Mouse (Mus musculus): ENCODE measurements at regions not wholly inside any gene's neighbourhood (a gene's known extent, or its start where the extent isn't known, plus 50 kb on each side); places are given as distances from the start of the nearest gene placed in this dataset.
A peak's percentile ranks its signal among the peaks of the same experiment; 100 is the strongest.

DNA sequence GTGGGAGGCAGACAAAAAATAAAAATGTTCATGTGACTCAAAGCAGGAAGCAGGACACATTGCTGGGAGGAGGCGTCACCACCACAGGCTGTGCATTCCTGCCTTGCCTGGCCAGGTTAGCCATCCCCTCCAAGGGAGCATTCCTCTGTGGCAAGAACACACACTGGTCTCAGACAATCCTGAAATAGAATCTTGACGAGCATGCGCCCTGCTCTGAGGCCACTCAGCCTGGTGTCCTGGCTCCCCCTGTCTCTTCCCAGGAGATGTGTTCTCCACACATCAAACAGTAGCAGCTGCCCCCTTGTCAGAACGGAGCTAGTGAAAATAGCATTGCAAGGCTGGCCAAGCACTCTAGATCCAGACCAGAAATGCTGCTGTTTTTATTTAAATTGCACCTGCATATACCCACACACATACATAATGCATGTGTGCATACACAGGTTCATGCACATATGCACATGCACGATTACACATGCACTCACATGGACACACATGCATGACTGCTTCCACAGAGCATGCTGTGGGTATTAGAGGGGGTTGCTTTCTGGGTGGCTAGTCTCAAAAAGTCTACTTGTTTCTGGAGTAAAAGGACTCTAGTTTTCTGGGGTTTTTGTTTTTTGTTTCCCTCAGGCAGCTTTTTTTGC lies 105.8 kb downstream of the Tomm20 start:
- H3K36me3 ChIP-seq: no peaks in the 10 kb centered on the region
- H3K9me3 ChIP-seq: no peaks in the 10 kb centered on the region
- H3K27me3 ChIP-seq (replicated peaks): no peaks in the 10 kb centered on the region
- H3K9ac ChIP-seq: peak overlapping the region; percentile 48
- peak; percentile 57; the same call in 1 of the 2 replicates for ATAC-seq (ENCODE audit: extremely low read depth, insufficient number of reproducible peaks, low FRiP score, low TSS enrichment)
- peak overlapping the region; percentile 95 for H3K27ac ChIP-seq (replicated peaks)
- peaks cover 61% of the 10 kb centered on the region for H3K4me1 ChIP-seq
- 17% methylated on average over 5 of the region's 5 CpGs for WGBS
- 0 out of 2 replicates have a peak overlapping the region, but pooled peaks have one; percentile 8 for H3K4me3 ChIP-seq
- H3K4me2 ChIP-seq: peak overlapping the region; percentile 57

DNA sequence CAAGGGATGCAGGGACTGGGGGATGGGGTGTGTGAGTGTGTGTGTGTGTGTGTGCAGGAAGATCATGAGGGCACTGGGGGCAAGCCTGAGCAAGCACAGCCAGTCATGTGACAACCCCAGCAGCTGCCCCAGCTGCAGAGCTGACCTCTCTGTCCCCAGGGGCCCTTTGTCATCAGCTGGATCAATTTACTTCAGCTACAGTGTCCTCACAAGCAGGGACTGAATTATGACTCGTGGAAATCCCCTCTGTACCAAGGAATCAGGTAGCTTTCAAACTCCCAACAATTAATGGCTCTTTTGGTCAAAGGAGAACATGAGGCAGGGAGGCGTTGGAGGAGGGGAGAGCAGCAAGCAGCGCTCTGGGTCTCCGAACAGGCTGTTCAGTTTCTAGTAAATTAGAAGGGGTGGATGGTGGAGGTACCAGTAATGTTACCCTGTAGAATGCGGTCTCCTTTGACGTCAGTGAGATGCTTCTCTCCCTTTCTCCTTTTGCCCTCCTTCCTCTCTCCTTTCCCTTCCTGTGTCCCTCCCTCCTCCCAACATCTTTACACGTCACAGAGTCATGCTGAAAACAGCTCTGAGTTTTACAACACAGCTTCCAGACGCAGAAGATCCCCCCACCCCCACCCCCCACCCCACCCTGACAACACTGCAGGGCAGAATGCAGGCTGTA lies 106.5 kb downstream of the Tomm20 start:
- WGBS: 9% methylated on average over 8 of the region's 8 CpGs
- Histone ChIP-seq H3K36me3 (no peaks in the 10 kb centered on the region), H3K4me2 (peak overlapping the region; percentile 57), H3K27me3 (replicated peaks) (no peaks in the 10 kb centered on the region), H3K4me3 (peak overlapping the region; percentile 8; the same call in 1 of the 2 replicates), H3K9me3 (no peaks in the 10 kb centered on the region), H3K9ac (peak overlapping the region; percentile 48), H3K27ac (replicated peaks) (peak overlapping the region; percentile 95), H3K4me1 (peaks cover 68% of the 10 kb centered on the region)
- no peak for ATAC-seq (ENCODE audit: extremely low read depth, insufficient number of reproducible peaks, low FRiP score, low TSS enrichment)

DNA sequence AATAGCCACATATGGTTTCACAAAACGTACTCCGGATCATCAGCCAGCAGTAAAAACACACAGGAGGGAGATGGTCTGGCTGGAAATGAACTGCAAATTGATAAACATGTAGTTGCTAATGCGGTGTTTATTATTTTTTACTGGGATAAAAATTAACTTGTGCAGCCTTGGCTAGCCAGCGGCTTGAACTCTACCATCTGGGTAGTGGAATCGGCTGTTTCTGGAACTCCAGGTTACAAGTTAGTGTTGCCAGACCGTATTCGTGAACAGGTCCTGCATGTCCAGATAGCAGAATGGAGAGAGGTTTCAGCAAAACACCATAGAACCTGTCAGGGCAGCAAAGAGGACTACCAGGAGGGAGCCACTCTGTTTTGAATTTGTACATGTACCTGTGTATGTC lies 107.4 kb downstream of the Tomm20 start:
- H3K4me1 ChIP-seq: peaks cover 77% of the 10 kb centered on the region
- peak overlapping the region; percentile 48; the same call in 1 of the 2 replicates for H3K9ac ChIP-seq
- no peak for ATAC-seq (ENCODE audit: extremely low read depth, insufficient number of reproducible peaks, low FRiP score, low TSS enrichment)
- H3K27me3 ChIP-seq (replicated peaks): no peaks in the 10 kb centered on the region
- 82% methylated on average over 7 of the region's 7 CpGs for WGBS
- H3K4me2 ChIP-seq: no peak overlapping the region
- peak overlapping the region; percentile 95 for H3K27ac ChIP-seq (replicated peaks)
- no peaks in the 10 kb centered on the region for H3K36me3 ChIP-seq
- H3K9me3 ChIP-seq: no peaks in the 10 kb centered on the region
- H3K4me3 ChIP-seq: no peak overlapping the region

DNA sequence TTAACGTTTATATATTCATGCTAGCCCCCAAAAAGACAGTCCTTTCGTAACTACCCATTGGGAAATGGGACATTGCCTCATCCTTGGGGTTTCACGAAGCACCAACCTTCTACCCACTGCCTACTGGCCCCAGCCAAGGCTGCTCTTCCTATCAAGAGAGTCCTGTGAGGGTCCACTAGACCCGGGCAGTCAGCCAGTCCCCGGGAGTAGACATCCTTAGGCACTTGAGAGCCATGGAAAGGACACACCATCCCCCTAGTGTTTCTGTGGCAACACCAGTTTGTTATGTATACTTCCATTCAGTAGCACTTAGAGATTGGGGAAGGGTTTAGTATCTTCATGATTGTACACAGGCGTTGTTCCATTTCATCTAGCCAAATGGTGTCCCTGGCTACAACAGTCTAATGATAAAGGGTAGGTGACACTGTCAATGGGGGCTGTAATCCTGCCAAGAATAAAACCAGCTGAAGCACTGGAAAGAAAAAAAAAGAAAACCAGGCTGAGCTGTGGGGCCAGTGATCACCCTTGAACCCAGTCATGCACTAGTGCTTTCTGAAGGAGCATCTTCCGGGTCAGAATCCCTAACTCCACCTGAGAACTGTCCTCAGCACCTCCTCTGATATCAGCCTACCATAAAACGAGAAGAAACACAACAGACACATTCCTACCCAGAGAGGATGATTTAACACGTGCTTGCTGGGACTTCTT lies 108.2 kb downstream of the Tomm20 start:
- Histone ChIP-seq H3K4me3 (no peak overlapping the region), H3K36me3 (no peaks in the 10 kb centered on the region), H3K9me3 (no peaks in the 10 kb centered on the region), H3K4me2 (no peak overlapping the region), H3K4me1 (peaks cover 85% of the 10 kb centered on the region), H3K27me3 (replicated peaks) (no peaks in the 10 kb centered on the region), H3K27ac (replicated peaks) (peak overlapping the region; percentile 95), H3K9ac (0 out of 2 replicates have a peak overlapping the region, but pooled peaks have one; percentile 50)
- peak; percentile 67 for ATAC-seq (ENCODE audit: extremely low read depth, insufficient number of reproducible peaks, low FRiP score, low TSS enrichment)
- 40% methylated on average over 9 of the region's 9 CpGs for WGBS

DNA sequence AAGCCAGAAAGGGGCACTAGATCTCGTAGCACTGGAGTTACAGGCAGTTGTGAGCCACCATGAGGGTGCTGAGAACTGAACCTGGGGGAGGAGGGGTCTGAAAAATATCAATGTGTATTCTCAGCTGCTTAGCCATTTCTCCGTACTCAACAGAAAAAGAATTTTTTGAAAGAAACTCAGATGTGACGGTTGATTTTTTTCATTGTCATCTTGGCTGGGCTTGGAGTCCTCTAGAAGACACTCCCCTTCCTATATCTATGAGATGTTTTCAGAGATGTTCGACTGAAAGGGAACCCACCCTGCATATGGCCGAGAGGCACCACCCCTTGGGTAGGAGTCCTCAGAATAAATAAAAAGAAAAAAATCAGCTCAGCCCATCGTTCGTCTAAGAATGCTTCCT lies 110.1 kb downstream of the Tomm20 start:
- no peak for ATAC-seq (ENCODE audit: extremely low read depth, insufficient number of reproducible peaks, low FRiP score, low TSS enrichment)

DNA sequence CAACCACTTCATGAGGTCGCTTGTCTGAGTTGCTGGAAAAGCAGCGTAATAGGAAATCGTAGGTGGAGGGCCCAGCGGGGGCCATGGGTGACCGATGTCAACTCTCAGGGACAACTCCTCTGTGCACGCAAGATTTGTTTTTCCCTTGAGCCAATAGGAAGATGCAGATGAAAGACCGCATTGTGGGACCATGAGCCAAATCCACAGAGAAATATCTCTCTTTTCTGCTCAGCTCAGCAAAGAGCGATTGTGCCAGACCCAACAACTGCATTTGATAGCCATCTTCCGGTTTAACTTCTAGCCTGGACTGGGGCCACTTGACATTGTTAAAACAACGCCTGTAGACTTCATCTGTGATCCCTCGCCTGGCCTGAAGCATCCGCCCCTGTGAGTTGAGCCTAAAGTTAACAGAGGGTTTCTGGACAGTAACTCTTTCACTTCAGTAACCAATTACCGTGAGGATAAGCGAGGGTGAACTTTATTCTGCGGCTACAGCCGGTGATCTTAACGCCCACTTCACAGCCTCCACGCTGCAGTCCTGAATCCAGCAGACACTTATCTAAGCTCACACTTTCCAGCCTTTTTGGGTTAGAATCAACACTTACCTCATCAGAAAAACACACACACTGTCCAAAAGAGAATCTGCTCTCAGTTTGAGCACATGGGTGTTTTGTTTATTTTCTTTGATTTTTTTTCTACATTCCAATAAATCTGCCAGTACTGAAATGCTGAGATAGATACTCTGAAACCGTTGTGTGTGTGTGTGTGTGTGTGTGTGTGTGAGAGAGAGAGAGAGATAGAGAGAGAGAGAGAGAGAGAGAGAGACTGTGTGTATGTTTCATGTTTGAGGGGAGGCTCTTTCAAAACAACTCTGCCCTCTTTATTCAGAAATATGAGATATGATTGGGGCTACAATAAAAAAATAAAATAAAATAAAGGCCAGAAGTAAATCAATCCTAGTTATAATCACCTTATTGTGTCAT lies 111.9 kb downstream of the Tomm20 start:
- 20% methylated on average over 19 of the region's 19 CpGs for WGBS

More for the DNA sequence above, 110.1 kb downstream of the Tomm20 start:
- Histone ChIP-seq H3K4me2 (no peak overlapping the region), H3K4me1 (peaks cover 95% of the 10 kb centered on the region), H3K4me3 (no peak overlapping the region), H3K27ac (replicated peaks) (peak overlapping the region; percentile 93; the same call in 1 of the 2 replicates), H3K9ac (no peak overlapping the region), H3K36me3 (no peaks in the 10 kb centered on the region), H3K9me3 (no peaks in the 10 kb centered on the region), H3K27me3 (replicated peaks) (no peaks in the 10 kb centered on the region)
- WGBS: 75% methylated on average over 7 of the region's 7 CpGs

DNA sequence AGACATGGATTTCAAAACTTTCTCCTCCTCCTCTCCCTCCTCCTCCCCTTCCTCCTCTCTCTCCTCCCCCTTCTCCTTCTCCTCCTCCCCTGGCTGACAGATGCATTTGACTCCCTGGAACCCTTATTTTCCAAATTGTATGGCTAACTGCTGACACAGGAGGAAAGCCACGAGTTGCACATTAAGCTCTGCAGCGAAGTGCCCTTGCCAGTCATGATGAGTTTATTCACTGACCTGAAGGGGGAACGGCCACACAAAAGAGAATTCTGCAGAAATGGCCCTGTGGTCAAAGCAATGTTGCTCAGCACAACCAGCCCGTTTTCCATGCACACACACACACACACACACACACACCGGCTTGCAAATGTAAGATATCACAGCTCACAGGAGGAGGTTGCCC lies 112.6 kb downstream of the Tomm20 start:
- Histone ChIP-seq H3K9me3 (no peaks in the 10 kb centered on the region), H3K36me3 (no peaks in the 10 kb centered on the region), H3K9ac (peak overlapping the region; percentile 62), H3K27ac (replicated peaks) (peak overlapping the region; percentile 93), H3K4me1 (peaks cover 94% of the 10 kb centered on the region), H3K4me2 (peak overlapping the region; percentile 39), H3K4me3 (no peak overlapping the region), H3K27me3 (replicated peaks) (no peaks in the 10 kb centered on the region)
- no peak for ATAC-seq (ENCODE audit: extremely low read depth, insufficient number of reproducible peaks, low FRiP score, low TSS enrichment)
- 31% methylated on average over 5 of the region's 5 CpGs for WGBS

More for the DNA sequence above, 111.9 kb downstream of the Tomm20 start:
- peak overlapping the region; percentile 93 for H3K27ac ChIP-seq (replicated peaks)
- H3K4me3 ChIP-seq: no peak overlapping the region
- H3K4me2 ChIP-seq: peak overlapping the region; percentile 39
- peak; percentile 34; the same call in 1 of the 2 replicates for ATAC-seq (ENCODE audit: extremely low read depth, insufficient number of reproducible peaks, low FRiP score, low TSS enrichment)
- H3K9ac ChIP-seq: peak overlapping the region; percentile 62
- H3K4me1 ChIP-seq: peaks cover 95% of the 10 kb centered on the region
- no peaks in the 10 kb centered on the region for H3K27me3 ChIP-seq (replicated peaks)
- no peaks in the 10 kb centered on the region for H3K36me3 ChIP-seq
- no peaks in the 10 kb centered on the region for H3K9me3 ChIP-seq

DNA sequence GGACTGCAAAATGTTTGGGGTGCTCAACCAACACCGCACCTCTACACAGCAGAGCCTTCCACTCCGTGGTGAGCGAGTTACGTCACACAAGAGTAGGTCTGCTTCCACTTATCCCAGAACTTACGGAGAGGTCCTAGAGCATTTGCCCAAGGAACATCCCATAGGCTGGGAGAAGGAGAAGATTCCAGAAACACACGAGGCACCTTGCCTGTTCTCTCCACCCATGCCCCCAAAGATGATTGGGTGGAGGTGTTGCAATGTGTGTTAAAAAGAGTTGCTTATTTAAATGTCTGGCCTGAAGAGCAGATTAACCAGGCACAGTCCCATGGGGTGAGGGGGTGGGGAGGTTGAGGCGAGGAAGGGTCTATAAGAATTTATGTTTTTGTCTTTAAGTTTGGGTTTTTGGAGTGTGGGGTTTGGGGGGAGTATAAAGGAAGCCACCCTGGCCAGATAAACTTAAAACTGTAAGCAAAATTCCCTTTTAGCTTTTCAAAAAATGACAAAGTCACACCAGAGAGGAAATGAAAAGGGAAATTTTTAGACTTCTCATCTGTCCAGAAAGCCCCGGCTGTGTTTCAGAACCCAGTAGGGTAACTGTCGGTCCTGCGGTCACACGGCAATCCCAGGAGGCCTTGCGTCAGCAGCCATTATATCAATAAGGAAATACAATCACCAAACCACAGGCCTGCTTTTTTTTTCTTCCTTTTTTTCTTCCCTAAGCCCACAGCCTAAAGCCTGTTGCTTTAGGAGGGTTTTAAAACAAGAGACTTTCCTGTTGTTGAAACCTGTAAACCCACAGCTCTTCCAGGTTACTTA lies 113.3 kb downstream of the Tomm20 start:
- no peaks in the 10 kb centered on the region for H3K9me3 ChIP-seq
- WGBS: 66% methylated on average over 12 of the region's 12 CpGs

DNA sequence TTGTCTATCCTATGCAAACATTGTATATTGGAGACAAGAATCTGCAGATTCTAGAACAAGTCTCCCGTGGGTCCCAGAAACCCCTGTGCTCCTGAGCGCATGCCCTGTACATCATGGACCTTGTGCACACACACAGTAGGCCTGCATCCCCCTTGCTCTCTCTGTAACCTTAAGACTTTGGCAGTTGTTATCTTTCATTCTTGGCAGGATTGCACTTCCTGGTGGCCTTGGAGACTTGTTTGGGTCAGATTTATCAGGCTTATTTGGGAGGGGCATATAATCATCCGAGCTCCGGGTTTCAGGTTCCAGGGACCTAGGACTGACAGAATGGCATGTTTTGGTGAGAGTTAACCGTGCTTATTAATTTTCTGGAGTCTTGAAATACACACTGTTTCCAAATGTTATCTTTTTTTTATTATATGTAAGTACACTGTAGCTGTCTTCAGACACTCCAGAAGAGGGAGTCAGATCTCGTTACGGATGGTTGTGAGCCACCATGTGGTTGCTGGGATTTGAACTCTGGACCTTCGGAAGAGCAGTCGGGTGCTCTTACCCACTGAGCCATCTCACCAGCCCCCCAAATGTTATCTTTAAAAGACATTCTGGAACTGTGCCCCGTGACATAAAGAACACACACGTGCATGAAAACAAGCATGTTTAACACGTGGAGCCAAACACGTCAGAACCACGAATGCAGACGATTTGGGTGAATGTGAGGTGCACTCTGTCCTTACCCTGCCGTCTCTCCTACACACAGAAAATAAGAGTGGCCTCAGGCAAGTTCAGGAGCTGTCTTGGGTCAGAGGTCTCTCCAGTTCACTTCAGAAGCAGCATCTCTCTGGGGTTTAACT lies 114.1 kb downstream of the Tomm20 start:
- WGBS: 80% methylated on average over 16 of the region's 16 CpGs
- peaks cover 94% of the 10 kb centered on the region for H3K4me1 ChIP-seq

More for the DNA sequence above, 113.3 kb downstream of the Tomm20 start:
- Histone ChIP-seq H3K4me3 (no peak overlapping the region), H3K27me3 (replicated peaks) (no peaks in the 10 kb centered on the region), H3K36me3 (no peaks in the 10 kb centered on the region), H3K9ac (peak overlapping the region; percentile 62), H3K27ac (replicated peaks) (peak overlapping the region; percentile 93), H3K4me2 (peak overlapping the region; percentile 39; the same call in 1 of the 2 replicates), H3K4me1 (peaks cover 94% of the 10 kb centered on the region)
- no peak for ATAC-seq (ENCODE audit: extremely low read depth, insufficient number of reproducible peaks, low FRiP score, low TSS enrichment)

More for the DNA sequence above, 114.1 kb downstream of the Tomm20 start:
- no peaks in the 10 kb centered on the region for H3K36me3 ChIP-seq
- no peak for ATAC-seq (ENCODE audit: extremely low read depth, insufficient number of reproducible peaks, low FRiP score, low TSS enrichment)
- no peak overlapping the region for H3K9ac ChIP-seq
- no peak overlapping the region for H3K4me3 ChIP-seq
- no peaks in the 10 kb centered on the region for H3K9me3 ChIP-seq
- H3K27ac ChIP-seq (replicated peaks): peak overlapping the region; percentile 93
- no peaks in the 10 kb centered on the region for H3K27me3 ChIP-seq (replicated peaks)
- no peak overlapping the region for H3K4me2 ChIP-seq
